Mouse (Mus musculus): Measurements from ENCODE around the gene Agap1.

The Agap1 gene

GRCm38 (mm10) chr1:89756387-89756786, 301.8 kb downstream of the Agap1 start:
- in situ Hi-C loops (cut with MboI), result no loop called here

GRCm38 (mm10) chr1:89757545-89757944, 302.9 kb downstream of the Agap1 start:
- in situ Hi-C loops (cut with MboI), result no loop called here

- in situ Hi-C loops (cut with MboI), result no loop called here
These were observed 309.3 kb downstream of the Agap1 start for GRCm38 (mm10) chr1:89763912-89764311.

GRCm38 (mm10) chr1:89766891-89767290, 312.3 kb downstream of the Agap1 start:
- in situ Hi-C loops (cut with MboI), result no loop called here

- in situ Hi-C loops (cut with MboI), result no loop called here
These were observed 315.0 kb downstream of the Agap1 start for GRCm38 (mm10) chr1:89769641-89770040.

- in situ Hi-C loops (cut with MboI), result no loop called here
These were observed 315.7 kb downstream of the Agap1 start for GRCm38 (mm10) chr1:89770298-89770697.

GRCm38 (mm10) chr1:89775750-89776149, 321.1 kb downstream of the Agap1 start:
- in situ Hi-C loops (cut with MboI), result no loop called here

GRCm38 (mm10) chr1:89780675-89781074, 326.1 kb downstream of the Agap1 start:
- in situ Hi-C loops (cut with MboI), result no loop called here

- in situ Hi-C loops (cut with MboI), result no loop called here
These were observed 327.3 kb downstream of the Agap1 start for GRCm38 (mm10) chr1:89781861-89782260.

- in situ Hi-C loops (cut with MboI), result no loop called here
These were observed 332.2 kb downstream of the Agap1 start for GRCm38 (mm10) chr1:89786793-89787192.

- in situ Hi-C loops (cut with MboI), result no loop called here
These were observed 344.1 kb downstream of the Agap1 start for GRCm38 (mm10) chr1:89798724-89799123.

- in situ Hi-C loops (cut with MboI), result no loop called here
These were observed 346.9 kb downstream of the Agap1 start for GRCm38 (mm10) chr1:89801506-89801905.

- in situ Hi-C loops (cut with MboI), result no loop called here
These were observed 350.4 kb downstream of the Agap1 start for GRCm38 (mm10) chr1:89804981-89805380.

GRCm38 (mm10) chr1:89812816-89813215, 358.2 kb downstream of the Agap1 start:
- in situ Hi-C loops (cut with MboI), result no loop called here

- in situ Hi-C loops (cut with MboI), result no loop called here
These were observed 362.0 kb downstream of the Agap1 start for GRCm38 (mm10) chr1:89816487-89817206.

GRCm38 (mm10) chr1:89821822-89822221, 367.2 kb downstream of the Agap1 start:
- in situ Hi-C loops (cut with MboI), result no loop called here

- in situ Hi-C loops (cut with MboI), result no loop called here
These were observed 367.8 kb downstream of the Agap1 start for GRCm38 (mm10) chr1:89822431-89822830.

- in situ Hi-C loops (cut with MboI), result no loop called here
These were observed 368.4 kb downstream of the Agap1 start for GRCm38 (mm10) chr1:89823036-89823435.

- in situ Hi-C loops (cut with MboI), result no loop called here
These were observed 372.4 kb downstream of the Agap1 start for GRCm38 (mm10) chr1:89827051-89827450.

- in situ Hi-C loops (cut with MboI), result no loop called here
These were observed 376.5 kb downstream of the Agap1 start for GRCm38 (mm10) chr1:89831095-89831494.

GRCm38 (mm10) chr1:89844064-89844463, 389.5 kb downstream of the Agap1 start:
- in situ Hi-C loops (cut with MboI), result no loop called here

- in situ Hi-C loops (cut with MboI), result no loop called here
These were observed 390.9 kb downstream of the Agap1 start for GRCm38 (mm10) chr1:89845487-89845886.

GRCm38 (mm10) chr1:89846148-89846547, 391.5 kb downstream of the Agap1 start:
- in situ Hi-C loops (cut with MboI), result no loop called here
